Mouse (Mus musculus) hindbrain, embryonic 14.5 days (tissue): ENCODE measurements around the gene H3f3a. TPM values are rescaled to one million over a fixed set of nuclear protein-coding genes. Genes with fewer than 3 reads are reported as not detected.

Experiments
- ATAC-seq: fragments of 200-750 bp; cut with Nextera tagmentation; 2 replicates; pipeline ENCODE4 v1.8.0; 2017; ENCODE audit warnings: moderate number of reproducible peaks, mild to moderate bottlenecking, moderate TSS enrichment, moderate library complexity; ENCODE audit not compliant: low FRiP score
- DNase-seq: peaks from one replicate; pipeline ENCODE4 v3.0.0-alpha.2; 2015; ENCODE audit warnings: low spot score
- H3K27ac ChIP-seq: fragments of 300-500 bp; sonication (generic); 2 replicates; pipeline ENCODE4 v1.5.1; 2014; ENCODE audit warnings: mild to moderate bottlenecking, moderate library complexity
- H3K27me3 ChIP-seq: fragments of 300-500 bp; sonication (generic); 2 replicates; pipeline ENCODE4 v1.6.1; 2014; ENCODE audit warnings: mild to moderate bottlenecking, low read length, mixed read lengths; ENCODE audit not compliant: control insufficient read depth, insufficient read depth
- H3K36me3 ChIP-seq: fragments of 300-500 bp; sonication (generic); replicated peaks from 2 replicates; pipeline ENCODE4 v1.6.1; 2014; ENCODE audit not compliant: control insufficient read depth, insufficient read depth
- H3K4me1 ChIP-seq: fragments of 300-500 bp; sonication (generic); replicated peaks from 2 replicates; pipeline ENCODE4 v1.6.1; 2014; ENCODE audit warnings: antibody characterized with exemption, low read length, mixed read lengths; ENCODE audit not compliant: control insufficient read depth, insufficient read depth
- H3K4me2 ChIP-seq: fragments of 300-500 bp; sonication (generic); replicated peaks from 2 replicates; pipeline ENCODE4 v1.6.1; 2014; ENCODE audit warnings: mild to moderate bottlenecking, moderate library complexity
- H3K4me3 ChIP-seq: fragments of 300-500 bp; sonication (generic); replicated peaks from 2 replicates; pipeline ENCODE4 v1.5.1; 2014; ENCODE audit warnings: mild to moderate bottlenecking, low read length
- H3K9ac ChIP-seq: fragments of 300-500 bp; sonication (generic); 2 replicates; pipeline ENCODE4 v1.6.1; 2014
- H3K9me3 ChIP-seq: fragments of 300-500 bp; sonication (generic); 2 replicates; pipeline ENCODE4 v1.6.1; 2016; ENCODE audit warnings: low read length; ENCODE audit not compliant: control insufficient read depth
- WGBS: fragments of 180-500 bp; shearing (Covaris S2); extraction: QIAGEN DNeasy Blood & Tissue Kit; methylation state at CpG from one replicate; pipeline ENCODE4 v1.1.7; 2014; 5-methylcytosine and 5-hydroxymethylcytosine counted together
- polyA plus RNA-seq: library from polyadenylated mRNA; unstranded; fragments of >200 nt; fragmentation: Nextera tagmentation; extraction: Ambion mirVana; gene quantifications from 2 replicates; pipeline ENCODE4 v1.2.1, GENCODE M21; 2014

H3f3a gene
- polyA plus RNA-seq, 1 experiment from 2014 or later = 2,951 TPM

DNA sequence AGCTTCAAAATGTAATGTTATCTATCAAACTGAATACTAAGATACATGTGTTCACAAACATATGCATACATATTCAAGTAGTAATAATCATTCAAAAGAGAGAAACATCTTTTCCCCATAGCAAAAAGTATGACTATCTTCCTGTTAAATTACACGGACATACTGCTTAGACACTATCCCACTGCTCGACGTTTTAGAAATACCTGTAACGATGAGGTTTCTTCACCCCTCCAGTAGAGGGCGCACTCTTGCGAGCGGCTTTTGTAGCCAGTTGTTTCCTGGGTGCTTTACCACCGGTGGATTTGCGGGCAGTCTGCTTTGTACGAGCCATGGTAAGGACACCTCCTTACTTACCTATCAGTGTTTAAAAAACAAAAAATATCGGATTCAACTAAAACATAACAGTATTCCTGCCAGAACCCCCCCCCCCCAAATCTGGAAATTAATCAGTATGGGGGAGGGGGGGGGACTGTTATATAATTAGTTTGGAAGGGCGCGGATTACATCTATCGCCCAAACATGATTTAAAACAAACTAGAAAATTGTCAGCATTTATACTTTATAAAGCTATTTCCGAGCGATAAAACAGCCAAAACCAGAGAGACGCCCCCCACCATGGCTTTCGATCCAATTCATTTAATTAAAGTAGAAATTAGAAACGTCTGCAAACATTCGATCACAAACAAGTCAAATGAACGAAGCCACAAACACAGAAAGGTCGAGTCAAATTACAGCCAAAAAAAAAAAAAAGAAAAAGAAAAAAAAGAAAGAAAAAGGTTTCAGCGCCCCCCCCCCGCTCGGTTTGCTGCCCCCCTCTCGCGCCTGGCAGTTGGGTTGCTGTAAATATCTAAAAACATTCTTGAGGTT is 1.9 kb downstream of the H3f3a start:
- H3K4me1 ChIP-seq = peaks cover 51% of the 10 kb centered on the region
- peaks cover 41% of the 10 kb centered on the region for H3K36me3 ChIP-seq
- no peaks in the 10 kb centered on the region for H3K9me3 ChIP-seq
- H3K27ac ChIP-seq = peak overlapping the region; percentile 99
- ATAC-seq (no peak), DNase-seq (no peak)
- H3K4me2 ChIP-seq = peak overlapping the region; percentile 60
- no peaks in the 10 kb centered on the region for H3K27me3 ChIP-seq
- WGBS = 5% methylated on average over 27 of the region's 27 CpGs
- peak overlapping the region; percentile 81 for H3K4me3 ChIP-seq
- H3K9ac ChIP-seq = peak overlapping the region; percentile 92

DNA sequence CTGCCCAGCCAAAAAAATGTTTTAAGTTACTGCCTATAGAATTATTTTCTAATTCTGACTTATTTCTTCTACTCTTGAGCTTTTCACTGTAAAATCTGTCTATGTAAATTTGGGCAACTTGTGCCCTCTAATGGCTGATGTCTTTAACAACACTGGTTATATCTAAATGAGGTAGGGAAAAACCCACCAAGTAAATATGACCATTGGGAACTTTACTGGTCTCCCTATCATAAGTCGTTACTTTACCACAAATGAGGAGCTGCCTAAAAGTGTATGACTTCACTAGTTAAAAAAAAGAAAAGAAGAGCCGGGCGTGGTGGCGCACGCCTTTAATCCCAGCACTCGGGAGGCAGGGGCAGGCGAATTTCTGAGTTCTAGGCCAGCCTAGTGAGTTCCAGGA is 2.8 kb downstream of the H3f3a start:
- Histone ChIP-seq H3K9ac (0 out of 2 replicates have a peak overlapping the region, but pooled peaks have one; percentile 25), H3K27ac (no peak overlapping the region), H3K36me3 (peaks cover 50% of the 10 kb centered on the region), H3K4me2 (peak overlapping the region; percentile 60), H3K4me1 (peaks cover 51% of the 10 kb centered on the region), H3K9me3 (no peaks in the 10 kb centered on the region), H3K4me3 (peak overlapping the region; percentile 81), H3K27me3 (no peaks in the 10 kb centered on the region)
- WGBS = 78% methylated on average over 7 of the region's 7 CpGs
- ATAC-seq (no peak), DNase-seq (no peak)

DNA sequence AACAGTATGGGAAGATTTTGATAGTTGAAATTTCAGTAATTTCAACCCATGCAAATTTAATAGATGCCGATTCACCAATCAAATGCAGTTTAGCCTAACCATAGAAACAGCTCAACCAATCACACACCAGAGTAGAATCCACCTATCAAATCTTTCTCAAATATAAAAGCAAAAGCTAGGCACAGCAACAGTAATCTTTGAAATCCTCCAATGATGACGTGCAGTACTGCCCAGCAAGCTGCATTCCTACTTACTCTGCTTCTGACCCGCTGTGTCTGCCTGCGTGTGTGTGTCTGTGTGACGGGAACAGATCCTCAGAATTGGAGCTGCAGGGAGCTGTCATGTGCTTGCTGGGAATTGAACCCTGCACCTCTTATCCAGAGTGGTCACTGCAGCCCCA is 4.9 kb downstream of the H3f3a start:
- 81% methylated on average over 5 of the region's 5 CpGs for WGBS
- DNase-seq (no peak), ATAC-seq (no peak)
- peaks cover 34% of the 10 kb centered on the region for H3K4me1 ChIP-seq
- H3K9me3 ChIP-seq = no peaks in the 10 kb centered on the region
- H3K4me3 ChIP-seq = no peak overlapping the region
- H3K9ac ChIP-seq = no peak overlapping the region
- no peak overlapping the region for H3K27ac ChIP-seq
- H3K36me3 ChIP-seq = peaks cover 71% of the 10 kb centered on the region
- peak overlapping the region; percentile 21; the same call in 1 of the 2 replicates for H3K4me2 ChIP-seq
- no peaks in the 10 kb centered on the region for H3K27me3 ChIP-seq

DNA sequence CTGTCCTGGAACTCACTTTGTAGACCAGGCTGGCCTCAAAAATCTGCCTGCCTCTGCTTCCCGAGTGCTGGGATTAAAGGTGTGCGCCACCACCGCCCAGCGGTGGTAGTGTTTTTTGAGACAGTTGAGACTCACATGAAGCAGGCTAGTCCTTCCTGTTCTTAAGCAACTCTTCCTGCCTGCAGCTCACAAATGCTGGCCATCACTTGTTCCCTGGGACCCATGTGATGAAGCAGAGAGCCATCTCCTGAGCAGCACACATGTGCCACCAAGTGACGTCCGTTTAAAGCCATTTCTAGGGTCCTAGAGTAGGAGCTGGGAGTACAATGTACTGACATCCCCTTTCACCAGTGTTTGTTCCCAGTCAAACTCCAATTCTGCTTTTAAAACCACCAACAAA is 9.9 kb downstream of the H3f3a start:
- ATAC-seq = no peak
- Histone ChIP-seq H3K9me3 (no peaks in the 10 kb centered on the region), H3K4me3 (no peak overlapping the region), H3K9ac (no peak overlapping the region), H3K4me1 (peaks cover 13% of the 10 kb centered on the region), H3K27me3 (no peaks in the 10 kb centered on the region), H3K4me2 (no peak overlapping the region), H3K27ac (no peak overlapping the region), H3K36me3 (peaks cover 84% of the 10 kb centered on the region)
- WGBS = 86% methylated on average over 6 of the region's 6 CpGs
- DNase-seq = no peak

DNA sequence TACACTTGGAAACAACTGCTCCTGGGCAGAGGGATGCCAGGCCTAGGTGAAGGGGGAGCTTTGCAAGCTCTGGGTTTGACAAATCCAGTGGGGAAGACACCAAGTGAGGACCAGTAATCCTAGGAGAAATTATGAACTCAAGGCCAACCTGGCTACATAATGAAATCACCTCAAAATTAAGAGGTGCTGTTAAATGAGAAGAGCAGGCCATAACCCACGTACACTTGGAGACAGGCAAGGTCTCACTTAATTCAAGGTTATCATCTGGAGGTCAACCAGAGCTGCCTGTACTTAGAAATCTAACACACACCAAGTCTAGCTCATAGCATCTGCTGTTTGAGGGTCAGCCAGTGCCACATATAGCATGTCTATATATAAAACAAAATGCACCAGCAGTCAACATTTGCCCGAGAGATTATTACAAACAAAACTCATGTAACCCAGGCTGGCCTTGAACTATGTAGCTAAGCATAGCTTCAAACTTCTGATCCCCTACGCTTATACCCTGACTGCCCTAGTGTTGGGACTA is 12.2 kb downstream of the H3f3a start:
- Histone ChIP-seq H3K27me3 (no peaks in the 10 kb centered on the region), H3K27ac (no peak overlapping the region), H3K9me3 (no peaks in the 10 kb centered on the region), H3K4me3 (no peak overlapping the region), H3K9ac (no peak overlapping the region), H3K36me3 (peaks cover 62% of the 10 kb centered on the region), H3K4me1 (no peaks in the 10 kb centered on the region), H3K4me2 (no peak overlapping the region)
- DNase-seq = no peak
- no peak for ATAC-seq
- 89% methylated on average over 3 of the region's 3 CpGs for WGBS

DNA sequence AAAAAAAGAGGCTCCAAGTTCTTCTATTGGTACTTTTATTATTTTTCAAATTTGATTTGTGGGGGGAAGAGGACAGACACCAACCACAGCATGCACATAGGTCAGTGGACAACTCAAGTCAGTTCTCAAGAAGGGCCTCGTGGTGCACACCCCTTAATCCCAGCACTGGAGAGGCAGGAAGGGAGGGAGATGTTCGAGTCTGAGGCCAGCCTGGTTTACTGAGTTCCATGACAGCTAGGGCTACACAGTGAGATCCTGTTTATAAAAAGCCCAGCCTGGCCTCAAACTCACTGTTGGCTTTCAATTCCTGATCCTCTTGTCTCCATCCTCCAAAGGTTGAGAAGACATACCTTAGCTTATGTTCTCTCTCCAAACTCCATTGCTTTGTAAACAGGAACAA is 12.9 kb downstream of the H3f3a start:
- DNase-seq = no peak
- no peak for ATAC-seq
- no peaks in the 10 kb centered on the region for H3K4me1 ChIP-seq
- no peak overlapping the region for H3K4me2 ChIP-seq
- no peak overlapping the region for H3K27ac ChIP-seq
- H3K27me3 ChIP-seq = no peaks in the 10 kb centered on the region
- no peak overlapping the region for H3K4me3 ChIP-seq
- no peaks in the 10 kb centered on the region for H3K9me3 ChIP-seq
- 67% methylated on average over 2 of the region's 2 CpGs for WGBS
- H3K36me3 ChIP-seq = peaks cover 55% of the 10 kb centered on the region
- no peak overlapping the region for H3K9ac ChIP-seq

DNA sequence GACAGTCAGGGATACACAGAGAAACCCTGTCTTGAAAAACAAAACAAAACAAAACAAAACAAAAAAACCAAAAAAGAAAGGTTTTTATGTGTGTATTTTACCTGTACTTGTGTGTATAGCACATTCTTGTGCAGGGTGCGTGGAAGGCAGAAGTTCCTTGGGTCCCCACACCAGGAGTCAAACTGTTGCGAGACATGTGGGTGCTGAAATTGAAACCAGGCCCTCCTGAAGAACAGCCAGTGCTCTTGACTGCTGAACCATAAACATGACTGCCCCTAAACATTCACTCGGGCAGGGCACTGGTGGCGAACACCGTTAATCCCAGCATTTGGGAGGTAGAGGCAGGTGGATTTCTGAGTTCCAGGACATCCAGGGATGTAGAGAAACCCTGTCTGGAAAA is 13.7 kb downstream of the H3f3a start:
- no peak overlapping the region for H3K4me2 ChIP-seq
- DNase-seq (no peak), ATAC-seq (no peak)
- no peak overlapping the region for H3K4me3 ChIP-seq
- WGBS = 97% methylated on average over 5 of the region's 5 CpGs
- no peaks in the 10 kb centered on the region for H3K9me3 ChIP-seq
- no peaks in the 10 kb centered on the region for H3K27me3 ChIP-seq
- H3K36me3 ChIP-seq = peaks cover 47% of the 10 kb centered on the region
- H3K4me1 ChIP-seq = no peaks in the 10 kb centered on the region
- no peak overlapping the region for H3K9ac ChIP-seq
- H3K27ac ChIP-seq = no peak overlapping the region

DNA sequence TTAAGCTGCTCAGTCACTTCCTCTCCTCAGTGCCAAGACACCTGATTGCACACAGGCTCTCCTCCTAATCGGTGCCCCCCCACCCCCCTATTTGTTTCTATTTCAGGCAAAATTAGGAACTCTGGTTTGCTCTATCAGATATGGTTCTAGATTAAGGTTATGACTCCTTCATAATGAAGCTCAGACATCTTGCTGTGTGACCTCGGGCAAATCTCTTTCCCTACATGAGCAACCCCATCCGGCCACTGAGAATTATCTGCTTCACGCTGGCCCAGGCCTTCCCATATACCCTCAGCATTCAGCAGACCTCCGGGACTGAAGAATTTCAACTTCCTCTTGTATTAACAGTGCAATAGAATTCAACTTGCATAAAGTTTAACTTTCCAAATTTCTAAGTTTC is 14.5 kb downstream of the H3f3a start:
- WGBS = 90% methylated on average over 5 of the region's 5 CpGs
- Histone ChIP-seq H3K27ac (no peak overlapping the region), H3K9me3 (no peaks in the 10 kb centered on the region), H3K27me3 (no peaks in the 10 kb centered on the region), H3K36me3 (peaks cover 40% of the 10 kb centered on the region), H3K4me1 (peaks cover 2% of the 10 kb centered on the region), H3K4me2 (no peak overlapping the region), H3K9ac (no peak overlapping the region), H3K4me3 (no peak overlapping the region)
- no peak for DNase-seq
- ATAC-seq = no peak

DNA sequence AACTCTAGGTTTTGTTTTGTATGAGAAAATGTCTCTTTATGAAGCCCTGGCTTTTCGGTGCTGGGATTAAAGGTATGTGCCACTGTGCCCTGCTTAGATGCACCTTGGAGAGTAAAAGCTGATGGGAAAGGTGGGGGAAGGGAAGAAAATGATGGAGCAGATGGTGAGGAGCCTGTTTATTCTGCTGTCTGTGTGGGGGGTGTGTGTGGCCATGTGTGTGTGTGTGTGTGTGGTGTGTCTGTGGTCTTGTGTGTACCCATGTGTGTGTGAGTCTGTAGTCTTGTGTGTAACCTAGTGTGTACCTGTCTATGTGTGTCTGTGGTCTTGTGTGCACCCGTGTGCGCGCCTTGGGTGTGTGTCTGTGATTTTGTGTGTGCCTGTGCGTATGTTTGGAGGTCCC is 15.1 kb downstream of the H3f3a start:
- Histone ChIP-seq H3K9ac (no peak overlapping the region), H3K4me1 (peaks cover 8% of the 10 kb centered on the region), H3K27ac (no peak overlapping the region), H3K27me3 (no peaks in the 10 kb centered on the region), H3K9me3 (no peaks in the 10 kb centered on the region), H3K4me2 (no peak overlapping the region), H3K4me3 (no peak overlapping the region), H3K36me3 (peaks cover 34% of the 10 kb centered on the region)
- no peak for DNase-seq
- no peak for ATAC-seq
- WGBS = 94% methylated on average over 5 of the region's 5 CpGs
